13 mouse cellular contexts compared by ENCODE assay signal in genomic region chr2:68377251-68377681, GRCm38 (mm10).
DNase-seq lines count a peak whose midpoint lies in the region; ATAC-seq lines count a peak whose summit lies in the region.
"Had no signal": no experiment of that assay in that cellular context is flagged by ENCODE, and none has a peak within 500 bp of the region (broad histone marks: within the 10 kb centered on the region; RNA-seq: fewer than 3 reads in every experiment).

No protein-coding gene starts in this region.

- no peak overlapping the region for H3K4me3 ChIP-seq in hindbrain, embryonic 10.5 days
- no peak overlapping the region for H3K4me3 ChIP-seq in hindbrain, embryonic 14.5 days (replicated peaks; ENCODE audit: low read length)
- H3K4me3 ChIP-seq in heart, embryonic 12.5 days: no peak overlapping the region
- H3K4me3 ChIP-seq: forebrain, embryonic 10.5 days; neural tube, embryonic 13.5 days had no signal

- ATAC-seq in hindbrain, embryonic 14.5 days (ENCODE audit: low FRiP score): no peak
- ATAC-seq in heart, embryonic 12.5 days (ENCODE audit: insufficient number of reproducible peaks, low FRiP score): no peak
- ATAC-seq in cerebellum, adult (ENCODE audit: insufficient number of reproducible peaks, low FRiP score, low TSS enrichment): no peak

- DNase-seq in hindbrain, embryonic 10.5 days (ENCODE audit: low spot score): no peak
- DNase-seq in hindbrain, embryonic 14.5 days (ENCODE audit: low spot score): no peak
- DNase-seq in heart, postnatal 4 days: peak; percentile 28
- peak; percentile 60 to 79 for DNase-seq in kidney, postnatal 25 days
- no peak for DNase-seq in urinary bladder, postnatal 14 days (ENCODE audit: low spot score)
- DNase-seq in embryo, embryonic 10.5 days (ENCODE audit: low spot score): no peak
- DNase-seq: liver; lung, adult 2 months; thymus, adult 2 months had no signal

- peak overlapping the region; percentile 50 for H3K27ac ChIP-seq in hindbrain, embryonic 10.5 days
- H3K27ac ChIP-seq in hindbrain, embryonic 14.5 days: no peak overlapping the region
- H3K27ac ChIP-seq in heart, embryonic 12.5 days (ENCODE audit: poor library complexity, severe bottlenecking): peak overlapping the region; percentile 85
- H3K27ac ChIP-seq: forebrain, embryonic 10.5 days; neural tube, embryonic 13.5 days had no signal

- 82% methylated on average over 6 of the region's 6 CpGs for WGBS in hindbrain, embryonic 10.5 days
- 85% methylated on average over 6 of the region's 6 CpGs for WGBS in hindbrain, embryonic 14.5 days
- 37% methylated on average over 6 of the region's 6 CpGs for WGBS in heart, embryonic 12.5 days

- H3K4me1 ChIP-seq in hindbrain, embryonic 10.5 days (replicated peaks): peaks cover 79% of the 10 kb centered on the region
- peaks cover 8% of the 10 kb centered on the region; the same call in 1 of the 2 replicates for H3K4me1 ChIP-seq in hindbrain, embryonic 14.5 days (replicated peaks; ENCODE audit: control insufficient read depth, insufficient read depth, low read length)
- peaks cover 79% of the 10 kb centered on the region for H3K4me1 ChIP-seq in heart, embryonic 12.5 days (replicated peaks)

- no peak overlapping the region for H3K9ac ChIP-seq in hindbrain, embryonic 14.5 days
- H3K9ac ChIP-seq in heart, embryonic 12.5 days: peak overlapping the region; percentile 7; the same call in 1 of the 2 replicates
- H3K9ac ChIP-seq: neural tube, embryonic 13.5 days had no signal

- no peaks in the 10 kb centered on the region for H3K9me3 ChIP-seq in hindbrain, embryonic 10.5 days
- no peaks in the 10 kb centered on the region for H3K9me3 ChIP-seq in hindbrain, embryonic 14.5 days (ENCODE audit: control insufficient read depth, low read length)
- no peaks in the 10 kb centered on the region for H3K9me3 ChIP-seq in heart, embryonic 12.5 days (replicated peaks)
- H3K9me3 ChIP-seq: forebrain, embryonic 10.5 days; neural tube, embryonic 13.5 days had no signal

- peaks cover 7% of the 10 kb centered on the region; the same call in 1 of the 2 replicates for H3K36me3 ChIP-seq in hindbrain, embryonic 10.5 days
- H3K36me3 ChIP-seq in hindbrain, embryonic 14.5 days (replicated peaks; ENCODE audit: control insufficient read depth, insufficient read depth): no peaks in the 10 kb centered on the region
- 0 out of 2 replicates have a peak, but pooled peaks cover 4% of the 10 kb centered on the region for H3K36me3 ChIP-seq in heart, embryonic 12.5 days
- H3K36me3 ChIP-seq: neural tube, embryonic 13.5 days had no signal

- H3K4me2 ChIP-seq in hindbrain, embryonic 14.5 days (replicated peaks): no peak overlapping the region
- H3K4me2 ChIP-seq in heart, embryonic 12.5 days: peak overlapping the region; percentile 30; the same call in 1 of the 2 replicates
- H3K4me2 ChIP-seq: neural tube, embryonic 13.5 days had no signal

- H3K27me3 ChIP-seq in hindbrain, embryonic 10.5 days (ENCODE audit: insufficient read depth, poor library complexity, severe bottlenecking): no peaks in the 10 kb centered on the region
- H3K27me3 ChIP-seq in hindbrain, embryonic 14.5 days (ENCODE audit: control insufficient read depth, insufficient read depth, low read length): no peaks in the 10 kb centered on the region
- H3K27me3 ChIP-seq in heart, embryonic 12.5 days (replicated peaks): no peaks in the 10 kb centered on the region
- H3K27me3 ChIP-seq: neural tube, embryonic 13.5 days had no signal

Comparison
In these comparisons a context has a peak if more than half of its experiments do, and no peak if none do; other contexts are left out.
1. DNase-seq: peak in heart, postnatal 4 days (single experiment) and kidney, postnatal 25 days (2 of 2); none in hindbrain, embryonic 10.5 days (single experiment), hindbrain, embryonic 14.5 days (single experiment), urinary bladder, postnatal 14 days (single experiment) and embryo, embryonic 10.5 days (single experiment).